Mouse (Mus musculus) v-Abl transformed pro-B cells (cell line): ENCODE results near the gene Nme7.

Source experiments
- in situ Hi-C, 2 experiments: fragments of 400-800 bp; cut with MboI; formaldehyde crosslinking; loops; one replicate each; pipeline ENCODE4 v1.15.1; 2025; ENCODE audit not compliant: unreplicated experiment in 2 of 2

The Nme7 gene

DNA sequence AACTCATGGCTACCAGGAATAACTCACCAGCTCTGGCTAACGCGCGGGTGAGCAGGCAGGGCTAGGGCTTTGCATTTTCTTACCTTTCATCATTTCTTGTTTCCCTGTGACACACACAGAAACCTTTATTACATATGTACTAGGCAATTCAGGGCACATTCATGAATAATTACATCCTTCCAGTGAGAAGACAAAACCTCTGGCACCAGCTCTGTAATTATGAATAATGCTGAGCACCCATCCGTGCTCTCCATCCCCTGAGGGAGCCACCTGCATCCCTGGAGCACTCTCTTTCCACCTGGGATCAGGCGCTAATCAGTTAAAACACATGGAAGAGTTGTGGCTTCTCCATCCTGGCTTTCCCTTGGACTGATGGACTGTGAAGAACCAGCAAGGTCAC, at the start of gene Nme7:
Nme7 (plus strand) TSS at position 301 of the 400 bp plus-strand sequence.
- in situ Hi-C loops = loop anchor here (25.0 kb wide), 1 partner anchor 1158 kb away; the partner anchor contains the start of genes Dcaf6 (in 2 of the 2) and Mpc2 (in 2 of the 2)

DNA sequence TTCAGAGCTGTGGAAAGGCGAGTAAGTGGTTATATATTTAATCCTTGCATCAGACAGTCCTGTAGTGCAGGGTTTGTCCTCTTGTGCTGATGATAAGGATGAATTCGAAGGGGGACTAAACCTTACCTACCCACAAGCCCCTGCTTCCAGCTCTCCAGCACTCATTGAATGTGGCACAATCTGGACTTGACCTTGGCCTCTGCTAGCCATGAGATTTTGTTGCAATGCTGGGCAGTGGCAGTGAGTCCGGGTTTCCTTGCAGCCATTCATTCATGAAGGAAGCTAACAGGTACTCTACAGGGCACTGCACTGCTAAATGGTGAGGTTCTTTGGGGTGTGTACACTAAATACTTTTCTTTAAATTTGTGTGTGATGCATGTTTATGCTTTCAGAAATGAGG, 49.1 kb upstream of the Nme7 start:
- in situ Hi-C loops = no loop called here

DNA sequence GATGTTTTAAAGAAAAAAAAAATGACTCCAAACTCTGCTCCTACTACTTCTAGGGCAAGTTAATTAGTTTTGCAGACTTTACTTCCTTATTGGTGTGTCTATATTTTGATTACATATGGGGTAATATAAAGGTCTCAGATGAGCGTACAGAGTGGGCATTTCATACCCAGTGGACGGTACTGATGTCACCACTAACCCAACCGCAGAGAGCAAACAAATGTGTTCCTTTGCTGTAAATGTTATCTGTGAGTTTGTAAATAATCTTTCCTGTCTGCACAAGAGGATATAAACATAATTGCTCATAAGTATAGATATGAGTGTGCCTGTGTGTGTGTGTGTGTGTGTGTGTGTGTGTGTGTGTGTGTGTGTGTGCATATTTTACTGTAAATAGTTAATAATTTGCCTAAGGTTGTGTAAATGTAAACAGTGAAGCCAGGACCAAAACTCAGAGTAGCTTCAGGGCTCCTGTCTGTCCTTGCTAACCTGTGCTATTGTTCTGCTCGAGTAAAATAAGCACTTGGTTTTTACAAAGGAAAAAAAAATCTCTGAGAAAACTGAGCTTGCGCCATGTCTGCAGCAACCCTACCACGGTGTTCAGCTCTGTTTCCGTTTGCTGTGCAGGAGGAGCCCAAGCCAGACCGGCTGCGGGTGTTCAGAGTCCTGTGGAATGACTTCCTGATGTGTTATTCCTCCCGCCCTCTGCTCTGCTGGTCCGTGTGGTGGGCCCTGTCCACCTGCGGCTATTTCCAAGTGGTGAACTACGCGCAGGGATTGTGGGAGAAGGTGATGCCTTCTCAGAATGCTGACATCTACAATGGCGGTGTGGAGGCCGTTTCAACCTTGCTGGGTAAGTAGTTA, 43.5 kb upstream of the Nme7 start:
- in situ Hi-C loops = no loop called here

DNA sequence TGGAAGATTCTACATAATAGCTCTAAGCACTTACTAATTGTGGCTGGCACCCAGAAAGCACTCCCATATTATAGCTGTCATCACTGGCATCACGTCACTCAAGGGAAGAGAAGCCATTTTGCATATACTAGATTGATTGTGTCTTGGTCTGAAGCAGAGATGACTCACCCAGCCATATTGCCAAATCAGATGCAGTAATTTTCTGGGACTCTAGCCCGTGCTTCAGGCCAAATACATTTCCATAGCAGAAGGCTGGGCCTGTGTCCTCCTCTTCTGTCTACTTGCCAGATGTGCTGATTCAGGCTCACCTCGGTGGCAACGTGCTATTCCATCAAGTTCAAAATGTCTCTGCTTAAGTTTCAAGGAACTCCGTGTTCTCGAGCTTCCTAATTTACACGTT, 42.4 kb upstream of the Nme7 start:
- in situ Hi-C loops = no loop called here

DNA sequence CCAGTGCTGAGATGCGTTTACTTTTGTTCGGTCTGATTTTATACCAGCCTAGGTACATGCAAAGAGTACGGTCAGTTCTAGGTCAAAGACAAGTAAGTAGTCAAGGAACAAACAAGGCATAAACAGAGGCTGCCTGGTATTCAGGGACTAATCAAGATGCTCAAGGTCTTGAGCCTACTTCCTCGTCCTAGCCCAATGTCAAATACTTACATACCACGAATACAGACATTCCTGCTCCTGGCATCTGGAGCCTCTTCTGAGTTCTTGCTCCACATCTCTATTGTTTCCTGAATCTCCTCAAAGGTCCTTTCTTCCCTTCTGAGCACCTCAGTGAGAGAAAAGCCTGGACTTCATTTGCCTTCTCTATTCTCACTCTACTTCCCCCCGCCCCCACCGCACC, 33.0 kb upstream of the Nme7 start:
- in situ Hi-C loops = no loop called here

DNA sequence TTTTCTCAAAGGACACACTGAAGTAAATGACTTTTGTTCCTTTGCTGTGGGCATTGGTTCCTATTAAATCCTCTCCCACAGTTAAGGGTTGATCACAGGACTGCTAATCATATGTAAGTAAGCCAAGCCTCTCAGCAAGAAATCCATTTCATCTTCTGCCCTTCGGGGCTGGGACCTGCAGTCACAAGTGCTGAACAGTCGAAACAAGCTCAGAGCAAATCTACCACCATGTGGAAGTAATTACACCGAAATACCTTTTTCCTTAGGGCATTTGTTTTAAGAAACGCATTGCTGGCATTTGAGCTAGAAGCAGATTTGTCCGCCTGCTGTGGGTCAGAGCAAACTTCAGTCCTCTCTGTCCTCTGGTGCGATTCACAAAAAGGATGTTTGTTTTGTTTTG, 30.3 kb upstream of the Nme7 start:
- in situ Hi-C loops = no loop called here

DNA sequence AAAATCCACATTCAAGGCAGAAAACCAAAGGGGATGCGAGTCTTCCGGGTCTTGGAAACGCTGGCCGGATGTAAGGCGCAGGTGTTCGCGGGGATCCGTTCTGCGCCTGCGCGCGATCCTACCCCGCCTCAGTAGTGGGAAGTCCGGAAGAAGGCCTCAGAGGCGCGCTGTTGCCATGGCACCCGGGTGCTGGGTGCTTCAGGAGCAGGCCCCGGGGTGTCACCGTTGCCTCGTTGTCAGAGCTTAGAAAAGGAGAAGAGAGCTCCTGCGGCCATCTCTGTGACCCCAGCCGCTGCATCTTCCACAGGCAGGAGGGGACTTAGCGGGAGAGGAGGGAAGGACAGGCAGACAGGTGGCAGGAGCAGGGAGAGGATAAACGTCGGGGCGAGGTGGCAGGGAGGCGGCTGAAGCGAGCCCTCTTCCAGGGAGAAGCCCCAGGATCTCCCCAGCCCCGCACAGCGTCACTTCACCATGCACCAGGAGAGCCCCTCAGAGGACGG, 28.4 kb upstream of the Nme7 start, which contains the start of gene Ccdc181:
Ccdc181 (plus strand) TSS at position 131 of the 500 bp plus-strand sequence.
- in situ Hi-C loops = no loop called here

DNA sequence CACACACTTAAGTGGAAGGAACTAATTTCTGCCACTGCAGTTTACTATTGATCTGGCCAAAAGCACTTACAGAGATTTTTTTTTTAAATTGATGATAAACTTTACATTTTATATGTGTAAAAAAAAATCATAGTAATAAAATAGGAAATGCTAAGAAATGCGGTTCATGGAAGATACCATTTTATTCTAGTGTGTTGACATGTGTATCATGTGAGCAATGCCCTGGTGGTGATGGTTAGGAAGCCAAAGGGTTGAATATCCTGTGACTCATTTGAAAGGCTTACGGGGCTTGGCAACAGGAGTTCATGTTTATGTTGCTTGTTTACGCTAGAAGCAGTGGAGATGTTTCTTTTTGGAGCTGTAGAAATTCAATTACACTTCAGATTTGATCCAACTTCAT, 27.4 kb upstream of the Nme7 start:
- in situ Hi-C loops = no loop called here

DNA sequence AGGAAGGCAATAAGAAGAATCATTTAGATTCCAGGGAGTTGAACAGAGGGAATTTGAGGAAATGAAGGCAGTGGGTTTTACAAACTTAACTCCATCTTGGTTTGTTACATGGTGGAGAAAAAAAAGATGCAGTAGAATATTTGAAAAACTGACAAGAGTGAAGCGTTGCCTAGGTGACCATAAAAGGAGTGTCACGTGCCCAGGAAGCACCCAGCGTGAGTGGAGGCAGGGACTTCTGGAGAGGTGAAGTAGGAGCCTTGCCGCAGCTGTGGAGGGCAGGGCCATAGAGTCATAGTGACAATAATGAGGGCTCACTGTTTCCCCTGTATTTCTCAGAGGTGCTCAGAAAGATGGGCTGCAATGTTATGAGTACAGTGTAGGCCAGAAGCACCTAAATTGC, 24.6 kb upstream of the Nme7 start:
- in situ Hi-C loops = no loop called here

DNA sequence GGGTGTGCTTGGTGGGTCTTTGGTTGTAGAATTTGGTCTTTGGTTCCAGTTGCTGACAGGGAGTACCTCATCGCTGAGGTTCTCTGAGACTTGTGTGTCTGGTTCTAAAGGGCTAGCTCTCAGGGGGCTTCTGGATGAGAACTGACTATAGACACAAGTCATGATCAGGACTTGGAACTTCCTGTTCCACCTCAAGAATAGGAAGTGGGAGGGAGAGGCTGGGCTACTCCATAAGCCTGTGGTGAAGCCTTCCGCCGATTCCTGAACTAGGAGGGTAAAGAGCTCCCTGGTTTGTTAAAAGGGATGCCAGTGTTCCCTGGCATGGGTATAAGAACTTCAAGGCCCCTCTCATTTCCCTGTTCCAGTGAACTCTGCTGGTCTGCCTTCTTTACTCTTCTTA, 19.9 kb upstream of the Nme7 start:
- in situ Hi-C loops = no loop called here

DNA sequence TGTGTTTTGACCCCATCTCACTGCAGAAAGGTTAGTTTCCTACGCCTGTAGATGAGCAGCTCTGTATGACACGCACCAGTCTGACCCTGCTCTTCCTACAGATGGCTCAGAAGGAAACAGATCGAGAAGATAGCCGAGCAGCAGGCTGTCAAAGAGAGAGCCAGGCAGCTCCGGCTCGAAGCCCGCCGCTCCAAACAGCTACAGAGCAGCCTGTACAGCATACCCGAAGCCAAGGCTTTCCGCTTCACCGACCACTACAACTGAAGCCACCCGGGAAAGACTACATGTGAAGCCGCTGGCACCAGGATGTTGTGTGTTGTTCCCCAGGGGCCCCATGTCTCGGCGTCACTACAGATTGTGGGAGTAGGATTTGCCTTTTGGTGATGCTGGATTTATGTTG, 16.5 kb upstream of the Nme7 start:
- in situ Hi-C loops = no loop called here

DNA sequence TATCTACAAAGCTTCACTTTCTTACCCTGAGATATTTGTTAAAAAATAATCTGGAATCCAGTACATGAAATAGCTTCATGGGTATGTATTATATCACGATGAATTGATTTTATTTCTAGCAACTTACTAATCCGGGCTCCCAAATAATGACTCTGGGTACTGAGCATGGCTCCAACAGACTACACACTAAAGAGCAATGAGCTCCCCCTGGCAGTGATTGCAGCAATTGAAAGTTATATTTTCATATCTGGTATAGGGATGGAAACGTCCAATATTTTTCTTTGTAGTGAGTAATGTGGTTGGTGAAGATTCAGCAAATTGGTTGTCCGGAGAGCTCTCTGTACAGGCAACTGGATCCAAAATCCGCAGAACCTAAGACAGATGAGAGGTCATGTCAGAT, 11.9 kb upstream of the Nme7 start:
- in situ Hi-C loops = no loop called here

DNA sequence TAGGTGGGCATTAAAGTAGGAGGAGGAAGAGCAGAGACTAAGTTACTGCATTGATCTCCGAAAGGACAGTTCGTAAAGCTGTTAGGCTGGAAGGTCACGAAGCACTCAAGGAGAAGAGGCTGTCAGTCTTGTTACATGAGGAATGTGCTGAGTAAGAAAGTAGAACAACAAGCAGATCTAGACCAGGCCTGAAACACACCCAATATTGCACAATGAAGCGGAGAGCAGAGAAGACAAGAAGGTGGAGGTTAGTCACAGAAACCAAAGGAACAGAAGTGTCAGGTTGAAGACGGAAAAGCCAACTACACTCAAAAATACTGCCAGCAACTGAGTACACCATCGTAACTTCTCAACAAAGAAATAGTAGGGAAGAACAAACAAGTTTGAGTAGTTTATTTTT, 9.8 kb upstream of the Nme7 start:
- in situ Hi-C loops = no loop called here

DNA sequence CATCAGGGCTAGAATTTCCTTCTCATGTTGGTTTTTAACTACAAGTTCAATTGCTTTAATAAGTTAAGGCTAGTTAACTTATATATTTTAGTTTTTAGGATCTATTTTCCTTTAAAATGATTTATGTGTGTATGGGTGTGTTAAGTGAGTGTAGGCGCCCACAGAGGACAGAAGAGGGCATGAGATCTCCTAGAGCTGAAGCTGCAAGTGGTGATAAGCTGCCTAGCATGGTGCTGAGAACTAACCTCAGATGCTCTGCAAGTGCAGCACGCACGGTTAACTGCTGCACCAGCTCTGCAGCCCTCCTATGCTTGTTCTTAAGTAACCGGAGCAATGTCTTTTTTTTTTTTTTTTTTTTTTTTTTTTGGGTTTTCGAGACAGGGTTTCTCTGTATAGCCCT, 7.4 kb upstream of the Nme7 start:
- in situ Hi-C loops = no loop called here

DNA sequence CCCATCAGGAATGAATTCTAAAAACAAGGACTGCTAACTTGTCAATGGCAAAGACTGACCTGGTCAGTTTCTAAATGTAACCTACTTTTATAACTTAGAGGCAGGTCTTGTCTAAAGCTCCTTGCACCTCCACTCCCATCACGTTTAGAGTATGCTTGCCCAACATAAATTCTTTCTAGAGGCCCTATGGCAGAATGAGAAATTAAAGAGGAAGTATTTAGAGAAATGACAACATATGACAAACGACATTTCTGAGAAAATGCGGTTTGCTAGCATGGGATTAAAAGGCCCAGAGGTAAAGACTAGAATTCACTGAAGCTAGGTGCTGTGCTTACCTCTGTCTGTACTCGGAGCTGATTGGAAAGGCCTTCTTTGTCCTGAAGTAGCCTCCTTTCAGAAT, 2.0 kb upstream of the Nme7 start:
- in situ Hi-C loops = loop anchor here (25.0 kb wide), 1 partner anchor 1160 kb away; the partner anchor contains the start of genes Dcaf6 (in 2 of the 2) and Mpc2 (in 2 of the 2)

DNA sequence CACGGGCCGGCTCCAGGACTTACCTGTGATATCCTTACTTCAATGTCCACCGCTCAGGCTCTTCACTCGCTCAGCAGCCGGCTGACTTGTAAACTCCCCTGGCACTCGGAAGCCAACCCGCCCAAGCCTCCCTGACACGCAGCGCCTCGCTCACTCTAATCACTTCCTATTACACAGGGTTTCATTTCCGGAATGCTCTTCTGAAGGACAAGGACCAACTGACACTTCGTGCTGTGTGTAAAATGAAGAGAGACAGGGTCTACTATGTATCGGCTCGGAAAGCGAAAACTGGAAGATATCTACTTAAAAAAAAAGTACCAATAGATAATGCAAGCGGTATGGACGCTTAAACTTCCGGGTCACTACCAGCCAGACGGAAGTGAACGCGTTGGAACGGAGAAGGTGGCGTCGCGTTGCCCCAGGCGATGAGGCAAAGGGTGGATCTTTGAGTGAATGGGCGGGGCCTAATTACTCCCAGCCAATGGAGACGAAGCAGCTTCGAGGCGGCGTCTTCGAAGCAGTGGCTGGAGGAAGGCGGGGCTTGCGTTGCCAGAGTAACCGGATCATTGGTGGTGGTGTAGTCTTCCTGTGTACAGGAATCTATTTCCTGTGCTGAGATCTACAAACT, 3.3 kb downstream of the Nme7 start, which contains the start of gene Blzf1:
Blzf1 (minus strand) TSS at position 366 of the 628 bp plus-strand sequence.
- in situ Hi-C loops = loop anchor here (5.0 to 25.0 kb wide), 2 partner anchors 925 to 1155 kb away; partner anchors contain the start of genes Dcaf6 (in 2 of the 2) and Mpc2 (in 2 of the 2)

DNA sequence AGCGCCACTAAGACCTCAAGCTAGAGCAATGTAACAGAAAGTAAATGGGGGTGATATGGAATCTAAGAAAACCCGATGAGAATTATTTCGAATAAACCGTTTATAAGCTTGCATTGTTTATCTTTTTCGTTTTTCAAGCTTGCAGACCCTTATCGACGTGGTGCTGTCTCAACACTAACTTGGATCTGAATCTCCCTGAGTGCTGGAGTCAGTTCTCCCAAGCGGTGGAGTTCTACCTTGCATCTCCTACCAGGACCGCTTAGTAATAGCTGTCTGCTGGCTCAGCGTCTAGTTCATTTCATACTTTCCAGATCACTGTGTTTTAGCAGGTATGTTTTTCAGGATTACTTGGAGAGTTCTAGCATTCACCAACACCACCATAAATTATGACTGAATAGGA, 4.0 kb downstream of the Nme7 start:
- in situ Hi-C loops = loop anchor here (5.0 to 25.0 kb wide), 2 partner anchors 924 to 1154 kb away; partner anchors contain the start of genes Dcaf6 (in 2 of the 2) and Mpc2 (in 2 of the 2)

DNA sequence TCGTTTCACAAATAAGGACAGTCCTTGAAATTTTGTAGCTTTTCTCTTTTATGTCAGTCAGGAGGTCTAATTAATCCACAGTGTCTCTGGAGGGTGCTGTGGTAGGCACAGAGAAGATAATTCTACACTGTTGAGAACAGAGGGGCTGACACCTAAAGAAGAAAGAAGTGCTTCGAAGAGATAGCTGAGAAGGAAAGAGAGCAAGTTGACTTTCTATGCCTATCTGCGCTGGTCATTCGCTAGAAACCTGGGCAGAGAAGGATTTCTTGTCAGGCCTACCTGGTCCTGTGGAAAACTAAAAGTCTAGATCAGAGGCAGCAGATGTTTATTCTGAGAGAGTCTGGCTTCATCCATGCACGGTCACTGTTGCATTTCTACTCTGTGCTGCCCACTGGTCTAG, 10.2 kb downstream of the Nme7 start:
- in situ Hi-C loops = loop anchor here (5.0 to 25.0 kb wide), 5 partner anchors 588 to 1148 kb away; partner anchors contain the start of genes Dcaf6 (in 2 of the 2) and Mpc2 (in 2 of the 2)

DNA sequence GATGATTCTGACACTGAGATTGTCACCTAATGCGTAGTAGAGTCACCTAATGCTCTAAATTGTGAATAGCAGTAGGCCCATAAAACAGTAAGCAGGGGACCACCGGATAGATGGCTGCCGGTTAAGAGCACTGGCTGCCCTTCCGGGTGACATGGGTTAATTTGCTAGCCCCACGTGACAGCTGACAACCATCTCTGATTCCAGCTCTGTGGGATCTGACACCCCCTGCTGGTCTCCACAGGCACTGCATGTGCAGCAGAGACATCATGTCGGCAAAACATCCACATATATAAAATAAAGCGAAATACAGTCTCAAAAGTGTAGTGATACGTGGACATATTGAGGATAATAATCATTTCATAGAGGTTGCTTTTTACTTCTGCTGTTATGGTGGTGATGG, 11.3 kb downstream of the Nme7 start:
- in situ Hi-C loops = loop anchor here (5.0 to 25.0 kb wide), 5 partner anchors 722 to 1147 kb away; partner anchors contain the start of genes Dcaf6 (in 2 of the 2) and Mpc2 (in 2 of the 2)

DNA sequence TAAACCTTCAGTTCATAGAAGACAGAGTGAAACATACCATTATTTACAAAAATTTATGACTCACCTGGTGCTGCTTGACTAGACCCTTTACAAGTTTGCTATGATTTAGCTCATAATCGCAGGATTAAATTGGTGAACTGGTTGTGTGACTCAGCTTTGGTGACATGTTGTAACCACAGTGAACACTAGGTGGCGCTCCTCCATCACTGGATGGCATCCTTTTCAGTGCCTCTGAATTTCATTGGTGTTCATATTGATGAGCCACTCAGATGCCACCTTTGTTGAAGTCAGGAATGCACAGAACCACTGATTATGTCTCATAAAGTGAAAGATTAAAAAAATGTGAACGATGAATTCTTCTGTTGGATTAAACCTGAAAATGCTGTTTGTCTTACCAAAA, 12.8 kb downstream of the Nme7 start:
- in situ Hi-C loops = loop anchor here (5.0 to 25.0 kb wide), 5 partner anchors 721 to 1146 kb away; partner anchors contain the start of genes Dcaf6 (in 2 of the 2) and Mpc2 (in 2 of the 2)

DNA sequence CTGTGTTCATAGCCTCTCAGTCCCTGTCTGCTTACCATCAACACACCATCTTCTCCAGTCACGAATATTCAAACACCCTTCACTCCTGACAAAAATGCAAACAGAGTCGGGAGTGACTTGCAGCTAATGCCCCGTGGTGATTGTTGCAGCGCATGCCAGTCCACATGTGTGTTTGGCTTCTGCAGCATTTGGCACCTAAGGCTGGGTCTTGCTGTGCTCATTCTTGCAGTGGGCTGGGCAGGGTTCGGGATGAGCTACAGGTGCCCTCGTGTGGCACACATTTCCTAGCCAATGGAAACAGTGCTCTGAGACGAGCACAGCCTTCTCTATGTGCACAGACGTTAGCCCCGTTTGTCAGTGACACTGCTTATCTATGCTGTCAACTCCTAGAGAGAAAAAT, 13.3 kb downstream of the Nme7 start:
- in situ Hi-C loops = loop anchor here (5.0 to 25.0 kb wide), 5 partner anchors 720 to 1145 kb away; partner anchors contain the start of genes Dcaf6 (in 2 of the 2) and Mpc2 (in 2 of the 2)
